Mouse (Mus musculus) layer of hippocampus, adult 9-10 months (tissue): Measurements from ENCODE around the gene Tsc22d1.

Experiments used
- DNase-seq: peaks from one replicate; pipeline ENCODE4 v3.0.0; 2022; ENCODE audit warnings: low spot score

The Tsc22d1 gene

GRCm38 (mm10) chr14:76488101-76489044, 73.6 kb downstream of the Tsc22d1 start:
- DNase-seq, result no peak

GRCm38 (mm10) chr14:76489128-76489527, 74.4 kb downstream of the Tsc22d1 start:
- DNase-seq, result no peak

- no peak for DNase-seq
Measured at GRCm38 (mm10) chr14:76495022-76495421, 80.3 kb downstream of the Tsc22d1 start.

GRCm38 (mm10) chr14:76497187-76497586, 82.4 kb downstream of the Tsc22d1 start:
- no peak for DNase-seq

GRCm38 (mm10) chr14:76498210-76498609, 83.4 kb downstream of the Tsc22d1 start:
- no peak for DNase-seq

GRCm38 (mm10) chr14:76499492-76499891, 84.7 kb downstream of the Tsc22d1 start:
- no peak for DNase-seq

- DNase-seq, result no peak
Measured at GRCm38 (mm10) chr14:76500036-76500435, 85.3 kb downstream of the Tsc22d1 start.

GRCm38 (mm10) chr14:76503231-76503851, 88.6 kb downstream of the Tsc22d1 start:
- DNase-seq, result no peak

GRCm38 (mm10) chr14:76504121-76504737, 89.5 kb downstream of the Tsc22d1 start:
- DNase-seq, result peak; percentile 78

- DNase-seq, result no peak
Measured at GRCm38 (mm10) chr14:76505101-76505438, 90.3 kb downstream of the Tsc22d1 start.

- DNase-seq, result no peak
Measured at GRCm38 (mm10) chr14:76505439-76506220, 90.9 kb downstream of the Tsc22d1 start.

- no peak for DNase-seq
Measured at GRCm38 (mm10) chr14:76506425-76507205, 91.9 kb downstream of the Tsc22d1 start.

- no peak for DNase-seq
Measured at GRCm38 (mm10) chr14:76507357-76507756, 92.6 kb downstream of the Tsc22d1 start.

GRCm38 (mm10) chr14:76507804-76508500, 93.2 kb downstream of the Tsc22d1 start:
- no peak for DNase-seq

- DNase-seq, result no peak
Measured at GRCm38 (mm10) chr14:76508701-76509100, 93.9 kb downstream of the Tsc22d1 start.

GRCm38 (mm10) chr14:76511971-76512370, 97.2 kb downstream of the Tsc22d1 start:
- DNase-seq, result no peak

- no peak for DNase-seq
Measured at GRCm38 (mm10) chr14:76513395-76514049, 98.8 kb downstream of the Tsc22d1 start.

GRCm38 (mm10) chr14:76514050-76514585, 99.4 kb downstream of the Tsc22d1 start:
- DNase-seq, result no peak

GRCm38 (mm10) chr14:76515620-76516019, 100.9 kb downstream of the Tsc22d1 start:
- DNase-seq, result no peak

GRCm38 (mm10) chr14:76518217-76518616, 103.5 kb downstream of the Tsc22d1 start:
- no peak for DNase-seq
